Mouse (Mus musculus): ENCODE results near the gene Nbl1. TPM values are rescaled to one million over a fixed set of nuclear protein-coding genes. Genes with fewer than 3 reads are reported as not detected.

The Nbl1 gene
- total RNA-seq (2014; rRNA removed) (60.7 and 62.2 TPM in 2 replicates), polyA plus RNA-seq (2015; fragmentation: Nextera tagmentation; extraction: Ambion mirVana) (53.4 and 55.7 TPM in 2 replicates)

GRCm38 (mm10) chr4:139092356-139093195 is at the start of gene Nbl1:
TSS of gene Nbl1 (minus strand) at chr4:139092993.
- TF ChIP-seq CTCF (IDR thresholded peaks at IDR 0.05) = no peak
- Histone ChIP-seq H3K4me2 (ENCODE audit: low read depth, low read length, poor library complexity, severe bottlenecking) (peak within 1 kb of the TSS; percentile 86), H3K9ac (replicated peaks; ENCODE audit: low read length, poor library complexity, severe bottlenecking) (peak within 1 kb of the TSS; percentile 51), H3K36me3 (ENCODE audit: insufficient read depth, low read length) (no peaks in the 10 kb centered on the region), H3K27me3 (ENCODE audit: insufficient read depth, low read length) (peaks cover 31% of the 10 kb centered on the region), H3K9me3 (ENCODE audit: low read length) (no peaks in the 10 kb centered on the region), H3K4me1 (ENCODE audit: insufficient read depth, low read length) (no peaks in the 10 kb centered on the region), H3K4me3 (ENCODE audit: low read depth, low read length) (peak within 1 kb of the TSS; percentile 53), H3K27ac (ENCODE audit: low read depth, low read length) (peak within 1 kb of the TSS; percentile 38; the same call in 1 of the 2 replicates)
- under 1% methylated on average over 73 of the region's 105 CpGs for WGBS
- 0 out of 2 replicates have a peak, but pooled peaks have one; percentile 24 for ATAC-seq (ENCODE audit: low FRiP score)
- DNase-seq (ENCODE audit: low spot score) = no peak

DNA sequence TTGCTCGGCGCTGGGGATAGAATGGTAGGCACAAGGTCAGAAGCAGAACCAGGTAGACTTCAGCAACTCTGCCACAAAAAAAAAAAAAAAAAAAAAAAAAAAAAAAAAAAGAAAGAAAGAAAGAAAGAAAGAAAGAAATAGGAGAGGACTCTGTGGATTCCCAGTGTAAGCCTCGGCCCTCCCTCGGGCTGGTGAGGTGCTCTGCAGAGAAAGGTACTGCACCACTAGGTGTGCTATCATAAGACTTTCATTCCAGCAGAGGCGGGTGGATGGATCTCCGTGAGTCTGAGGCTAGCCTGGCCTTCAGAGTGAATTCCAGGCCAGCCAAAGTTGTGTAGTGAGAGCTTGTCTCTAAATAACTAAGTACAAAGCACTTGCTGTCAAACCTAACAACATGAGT is 49.0 kb upstream of the Nbl1 start:
- Histone ChIP-seq H3K9me3 (ENCODE audit: low read length) (no peaks in the 10 kb centered on the region), H3K4me1 (ENCODE audit: insufficient read depth, low read length) (no peaks in the 10 kb centered on the region), H3K9ac (replicated peaks; ENCODE audit: low read length, poor library complexity, severe bottlenecking) (no peak overlapping the region), H3K27me3 (ENCODE audit: insufficient read depth, low read length) (no peaks in the 10 kb centered on the region), H3K4me3 (ENCODE audit: low read depth, low read length) (no peak overlapping the region), H3K4me2 (ENCODE audit: low read depth, low read length, poor library complexity, severe bottlenecking) (no peak overlapping the region), H3K36me3 (ENCODE audit: insufficient read depth, low read length) (no peaks in the 10 kb centered on the region), H3K27ac (ENCODE audit: low read depth, low read length) (no peak overlapping the region)
- 69% methylated on average over 6 of the region's 6 CpGs for WGBS
- ATAC-seq (ENCODE audit: low FRiP score) = no peak
- TF ChIP-seq CTCF (IDR thresholded peaks at IDR 0.05) = peak; percentile 24
- DNase-seq (ENCODE audit: low spot score) = no peak

- WGBS = 78% methylated on average over 2 of the region's 2 CpGs
- H3K4me3 ChIP-seq (ENCODE audit: low read depth, low read length) = no peak overlapping the region
- no peak for DNase-seq (ENCODE audit: low spot score)
- H3K36me3 ChIP-seq (ENCODE audit: insufficient read depth, low read length) = no peaks in the 10 kb centered on the region
- H3K27me3 ChIP-seq (ENCODE audit: insufficient read depth, low read length) = no peaks in the 10 kb centered on the region
- no peak overlapping the region for H3K9ac ChIP-seq (replicated peaks; ENCODE audit: low read length, poor library complexity, severe bottlenecking)
- no peaks in the 10 kb centered on the region for H3K9me3 ChIP-seq (ENCODE audit: low read length)
- H3K4me1 ChIP-seq (ENCODE audit: insufficient read depth, low read length) = no peaks in the 10 kb centered on the region
- no peak overlapping the region for H3K4me2 ChIP-seq (ENCODE audit: low read depth, low read length, poor library complexity, severe bottlenecking)
- no peak for ATAC-seq (ENCODE audit: low FRiP score)
- no peak overlapping the region for H3K27ac ChIP-seq (ENCODE audit: low read depth, low read length)
- peak; percentile 29; the same call in 1 of the 2 replicates for TF ChIP-seq CTCF (IDR thresholded peaks at IDR 0.05)
Measured at GRCm38 (mm10) chr4:139140267-139140666, 47.5 kb upstream of the Nbl1 start.

- Histone ChIP-seq H3K27ac (ENCODE audit: low read depth, low read length) (no peak overlapping the region), H3K4me1 (ENCODE audit: insufficient read depth, low read length) (no peaks in the 10 kb centered on the region), H3K4me2 (ENCODE audit: low read depth, low read length, poor library complexity, severe bottlenecking) (no peak overlapping the region), H3K4me3 (ENCODE audit: low read depth, low read length) (no peak overlapping the region), H3K9ac (replicated peaks; ENCODE audit: low read length, poor library complexity, severe bottlenecking) (no peak overlapping the region), H3K36me3 (ENCODE audit: insufficient read depth, low read length) (no peaks in the 10 kb centered on the region), H3K9me3 (ENCODE audit: low read length) (no peaks in the 10 kb centered on the region), H3K27me3 (ENCODE audit: insufficient read depth, low read length) (no peaks in the 10 kb centered on the region)
- ATAC-seq (ENCODE audit: low FRiP score) (no peak), DNase-seq (ENCODE audit: low spot score) (no peak)
- 90% methylated on average over 2 of the region's 2 CpGs for WGBS
- no peak for TF ChIP-seq CTCF (IDR thresholded peaks at IDR 0.05)
Measured at GRCm38 (mm10) chr4:139136011-139136410, 43.2 kb upstream of the Nbl1 start.

DNA sequence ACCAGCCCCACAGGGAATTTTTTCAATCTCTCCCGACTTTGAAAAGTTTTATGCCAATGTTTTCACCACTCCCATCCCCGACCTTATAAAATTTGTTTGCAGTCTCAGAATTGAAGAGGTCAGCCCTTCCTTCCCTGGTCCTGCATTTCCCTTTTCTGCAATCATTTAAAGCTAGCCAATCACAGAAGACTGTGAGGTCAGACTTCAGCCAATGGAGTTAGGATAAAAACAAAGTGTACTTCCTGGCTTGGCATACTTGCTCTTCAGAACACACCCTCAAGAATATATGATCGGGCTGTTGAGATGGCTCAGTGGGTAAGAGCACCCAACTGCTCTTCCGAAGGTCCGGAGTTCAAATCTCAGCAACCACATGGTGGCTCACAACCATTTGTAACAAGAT is 40.3 kb upstream of the Nbl1 start:
- Histone ChIP-seq H3K27ac (ENCODE audit: low read depth, low read length) (no peak overlapping the region), H3K9ac (replicated peaks; ENCODE audit: low read length, poor library complexity, severe bottlenecking) (no peak overlapping the region), H3K27me3 (ENCODE audit: insufficient read depth, low read length) (no peaks in the 10 kb centered on the region), H3K9me3 (ENCODE audit: low read length) (no peaks in the 10 kb centered on the region), H3K4me1 (ENCODE audit: insufficient read depth, low read length) (0 out of 2 replicates have a peak, but pooled peaks cover 5% of the 10 kb centered on the region), H3K4me3 (ENCODE audit: low read depth, low read length) (no peak overlapping the region), H3K36me3 (ENCODE audit: insufficient read depth, low read length) (no peaks in the 10 kb centered on the region), H3K4me2 (ENCODE audit: low read depth, low read length, poor library complexity, severe bottlenecking) (no peak overlapping the region)
- DNase-seq (ENCODE audit: low spot score) (no peak), ATAC-seq (ENCODE audit: low FRiP score) (no peak)
- TF ChIP-seq CTCF (IDR thresholded peaks at IDR 0.05) = no peak
- WGBS = 85% methylated on average over 5 of the region's 5 CpGs
